Mouse (Mus musculus) CD8-positive naive resting alpha-beta T cell, adult 2 months (primary cell): ENCODE data around the gene Fam117a.

Experiments used
- DNase-seq, 2 experiments: peaks; one replicate each; pipeline ENCODE4 v3.0.0; 2022; ENCODE audit warnings: low read depth in 2 of 2, low spot score in 2 of 2

The Fam117a gene

DNA sequence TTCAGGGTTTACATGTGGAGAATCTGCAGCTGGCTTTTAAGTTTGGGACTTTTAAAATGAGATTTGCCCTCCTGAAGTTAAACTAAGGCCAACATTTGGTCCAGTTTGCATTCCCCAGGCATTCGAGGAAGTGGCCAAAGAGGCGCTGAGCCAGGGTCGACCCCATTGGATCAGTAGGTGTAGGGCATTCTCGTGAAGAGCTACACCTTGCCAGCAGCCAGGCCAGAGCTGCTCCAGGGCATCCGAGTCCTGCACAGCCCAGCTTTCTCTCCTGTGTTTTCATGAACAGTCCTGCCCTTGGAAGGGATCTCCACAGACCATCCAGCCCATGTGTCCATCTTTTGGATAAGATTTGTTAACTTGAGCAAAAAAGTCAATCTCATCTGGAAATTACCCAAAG lies 27.6 kb downstream of the Fam117a start:
- no peak for DNase-seq

DNA sequence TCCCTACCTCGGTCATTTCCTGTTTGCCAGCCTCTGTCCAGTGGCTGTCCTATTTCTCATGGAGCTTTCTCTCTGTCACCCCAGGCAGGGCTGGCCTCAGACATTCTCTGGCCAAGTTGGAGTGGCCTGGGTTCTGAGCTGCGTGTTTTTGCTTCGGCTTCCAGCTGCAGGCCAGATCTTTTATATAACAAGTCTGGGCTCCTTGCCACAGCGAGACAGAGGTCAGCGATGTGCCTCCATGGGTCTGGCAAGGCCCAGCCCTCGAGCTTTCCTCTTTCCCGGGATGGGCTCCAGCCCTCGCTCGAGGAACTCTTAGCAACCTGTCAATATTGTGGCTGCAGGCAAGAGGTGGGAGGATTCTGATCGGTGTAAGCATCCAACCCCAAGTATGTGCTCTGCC lies 28.8 kb downstream of the Fam117a start:
- DNase-seq, result no peak

DNA sequence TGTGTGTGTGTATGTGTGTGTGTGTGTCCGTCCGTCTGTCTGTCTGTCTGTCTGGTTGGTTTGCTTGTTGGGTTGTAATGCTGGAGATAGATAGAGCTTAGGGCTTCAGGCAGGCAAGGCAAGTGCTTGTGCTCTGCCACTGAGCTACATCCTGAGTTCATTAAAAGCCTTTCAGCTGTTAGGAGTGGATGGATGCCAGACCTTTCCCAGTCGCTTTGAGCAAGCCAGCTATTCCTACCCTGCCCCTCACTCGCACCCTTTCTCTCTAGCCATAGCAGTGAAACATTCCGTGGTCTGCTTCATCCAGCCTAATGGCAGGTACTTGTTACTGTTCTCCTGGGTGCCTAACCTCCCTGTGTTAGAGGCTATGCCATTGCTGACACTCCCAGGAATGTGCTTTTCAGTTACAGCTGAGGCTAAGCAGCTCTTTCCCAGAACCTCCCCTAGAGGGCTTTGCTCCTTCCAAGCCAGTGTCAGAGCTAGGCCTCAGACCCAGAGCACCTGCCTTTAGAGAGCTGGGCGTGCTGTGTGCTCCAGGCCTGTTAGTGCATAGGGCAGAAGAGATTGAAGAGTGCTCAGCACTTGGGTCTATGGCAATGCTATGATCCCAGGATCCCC lies 29.6 kb downstream of the Fam117a start:
- no peak for DNase-seq

DNA sequence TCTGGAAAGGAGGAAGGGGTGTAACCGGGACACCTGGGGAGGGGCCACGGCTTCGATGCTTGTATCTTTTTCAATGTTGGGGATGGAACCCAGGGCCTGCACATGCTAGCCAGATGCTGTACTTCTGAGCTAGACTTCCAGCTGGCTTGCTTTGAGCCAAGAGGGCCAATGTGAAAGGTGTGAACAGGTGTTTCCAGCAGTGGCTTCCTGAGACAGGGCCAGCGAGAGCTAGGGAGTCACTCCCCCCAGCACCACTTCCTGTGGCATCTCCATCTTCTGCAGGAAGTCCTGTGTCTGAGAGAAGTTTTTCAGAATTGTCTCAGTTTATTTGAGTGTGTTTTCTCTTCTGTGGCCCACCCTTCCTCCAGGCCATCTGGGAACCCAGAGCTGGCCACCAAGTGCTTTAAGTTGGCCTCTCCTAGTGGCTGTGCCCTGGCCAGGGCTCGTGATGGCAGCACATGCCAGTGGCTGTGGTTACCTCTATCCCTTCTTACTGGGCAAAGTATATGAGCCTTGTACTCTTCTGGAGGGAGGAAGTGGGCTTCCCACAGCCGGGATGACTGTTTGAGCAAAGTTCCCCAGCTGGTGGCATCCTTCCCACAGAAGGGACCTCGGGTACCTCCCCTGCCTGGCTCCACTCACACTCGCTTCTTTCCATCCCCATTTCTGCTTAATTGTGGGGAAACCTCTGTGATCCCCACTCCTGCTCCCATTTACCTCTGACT lies 30.4 kb downstream of the Fam117a start:
- DNase-seq, result peak in 1 of 2 experiments; percentile 49

DNA sequence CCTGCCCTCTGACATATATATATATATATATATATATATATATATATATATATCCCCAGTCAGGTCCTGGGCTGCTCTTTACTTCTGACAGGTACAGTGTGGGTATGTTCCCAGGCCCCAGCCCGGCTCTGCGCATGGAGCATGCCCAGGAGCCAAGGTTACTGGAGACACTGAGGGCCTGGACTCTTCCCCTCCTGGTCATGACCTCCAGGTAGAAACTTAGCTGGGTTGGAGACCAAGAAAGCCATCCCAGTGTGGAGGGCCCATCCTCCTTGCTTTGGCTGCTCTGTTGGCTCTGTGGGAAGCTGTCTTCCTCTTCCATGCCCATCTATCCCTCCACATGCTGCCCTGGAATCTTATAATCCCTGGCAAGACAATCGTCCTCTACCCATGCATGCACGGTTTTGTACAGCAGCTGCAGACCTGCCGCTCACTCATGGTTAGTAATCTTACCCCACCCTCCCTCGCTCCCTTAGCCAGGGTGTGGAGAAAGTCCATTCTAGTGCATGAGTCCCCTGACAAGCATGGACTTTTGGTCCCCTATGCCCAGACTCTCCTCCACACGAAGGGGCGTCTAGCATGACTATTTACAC lies 31.5 kb downstream of the Fam117a start:
- no peak for DNase-seq

DNA sequence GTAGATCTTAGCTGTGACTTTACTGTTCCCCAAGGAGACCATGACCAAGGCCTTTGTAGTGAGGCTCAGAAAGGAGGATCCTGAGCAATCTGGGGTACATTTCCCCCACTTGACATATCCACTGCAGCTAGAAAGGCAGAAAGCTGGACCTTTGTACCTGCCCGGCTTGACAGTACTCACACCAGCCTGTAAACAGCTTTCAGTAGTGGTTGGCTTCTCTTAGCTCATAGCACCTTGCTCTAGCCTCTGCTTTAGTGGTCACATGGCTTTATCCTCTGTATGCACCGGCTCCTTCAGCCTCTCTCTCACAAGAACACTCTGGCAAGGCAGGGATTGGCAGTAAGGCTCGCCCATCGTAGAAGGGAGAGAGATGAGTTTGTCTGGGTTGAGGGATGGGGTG lies 32.1 kb downstream of the Fam117a start:
- DNase-seq, result no peak

DNA sequence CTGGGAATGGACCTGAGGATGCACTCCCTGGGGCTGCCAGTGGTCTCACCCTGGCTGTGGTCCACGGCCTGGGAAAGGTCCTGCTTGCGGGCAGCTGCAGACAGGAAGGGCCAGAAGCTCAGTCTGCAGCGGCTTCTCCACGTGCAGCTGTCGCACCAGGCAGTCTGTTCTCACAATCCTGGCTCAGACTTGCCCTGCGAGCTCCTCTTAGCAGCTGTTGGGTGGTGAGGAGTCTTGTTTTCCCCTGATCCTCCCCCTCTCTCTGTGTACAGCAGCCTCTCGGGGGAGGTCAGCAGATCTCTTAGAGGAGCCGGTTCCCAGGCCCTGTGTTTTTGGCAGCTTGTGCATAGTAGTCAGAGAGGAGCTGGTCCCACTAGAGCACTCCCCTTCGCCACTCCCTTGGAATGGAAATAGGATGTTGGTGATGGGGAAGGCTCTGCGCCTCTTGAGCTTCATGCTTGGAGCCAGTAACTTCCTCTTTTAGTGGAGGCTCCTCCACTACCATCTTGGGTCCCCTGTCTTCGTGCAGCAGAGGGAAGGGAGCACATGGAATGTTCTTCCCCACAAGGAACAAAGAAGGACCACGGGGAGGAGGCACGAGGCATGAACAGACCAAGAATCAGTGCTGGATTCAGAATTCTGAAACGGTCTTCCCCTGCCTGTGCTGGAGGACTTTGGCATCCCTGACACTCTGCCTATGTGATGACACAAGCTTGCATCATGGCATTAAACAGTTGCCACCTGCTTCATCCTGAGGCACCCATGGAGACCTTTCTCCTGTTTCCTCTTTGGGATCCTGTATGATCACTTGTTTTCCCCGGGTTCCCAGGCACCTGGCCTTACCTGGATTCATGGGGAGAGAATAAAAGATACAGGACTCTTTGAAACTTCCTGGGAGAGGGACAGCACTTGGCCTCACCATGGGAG lies 33.4 kb downstream of the Fam117a start:
- DNase-seq, result no peak

DNA sequence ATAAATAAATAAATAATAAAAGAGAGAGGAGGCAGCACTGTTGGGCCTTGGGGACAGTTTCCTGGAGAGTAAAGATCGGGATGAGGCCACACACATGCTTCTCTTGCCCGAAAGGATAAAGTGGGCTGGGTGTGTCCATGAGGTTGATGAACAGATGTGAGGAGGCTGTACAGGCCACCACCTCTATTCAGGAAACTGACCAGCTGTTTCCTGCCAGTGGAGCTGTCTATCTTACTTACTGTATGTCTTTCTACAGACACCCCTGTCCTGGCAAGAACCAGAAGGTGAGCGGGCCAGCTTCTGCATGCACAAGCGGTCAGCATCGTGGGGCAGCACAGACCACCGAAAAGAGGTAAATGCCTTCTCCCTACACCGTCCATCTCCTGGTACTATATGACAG lies 34.4 kb downstream of the Fam117a start:
- no peak for DNase-seq

DNA sequence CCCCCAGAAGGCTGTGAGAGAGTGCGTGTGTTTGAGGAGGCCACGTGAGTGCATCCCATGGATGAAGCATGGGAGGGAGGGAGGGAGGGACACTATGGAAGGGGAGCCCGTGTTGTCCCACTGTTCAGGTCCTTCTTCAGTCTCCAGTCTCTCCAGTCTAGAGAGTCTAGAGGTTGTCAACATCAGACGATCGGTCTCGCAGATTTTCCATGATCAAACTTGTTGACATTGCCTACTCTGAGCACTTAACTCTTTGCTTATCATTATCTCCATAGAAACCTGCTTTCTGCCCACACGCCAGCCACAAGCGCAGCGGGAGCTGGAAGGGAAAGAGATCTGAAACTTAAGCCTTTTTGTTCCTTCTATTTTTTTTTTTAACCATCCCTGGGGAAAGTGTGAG lies 42.1 kb downstream of the Fam117a start:
- DNase-seq, result no peak

DNA sequence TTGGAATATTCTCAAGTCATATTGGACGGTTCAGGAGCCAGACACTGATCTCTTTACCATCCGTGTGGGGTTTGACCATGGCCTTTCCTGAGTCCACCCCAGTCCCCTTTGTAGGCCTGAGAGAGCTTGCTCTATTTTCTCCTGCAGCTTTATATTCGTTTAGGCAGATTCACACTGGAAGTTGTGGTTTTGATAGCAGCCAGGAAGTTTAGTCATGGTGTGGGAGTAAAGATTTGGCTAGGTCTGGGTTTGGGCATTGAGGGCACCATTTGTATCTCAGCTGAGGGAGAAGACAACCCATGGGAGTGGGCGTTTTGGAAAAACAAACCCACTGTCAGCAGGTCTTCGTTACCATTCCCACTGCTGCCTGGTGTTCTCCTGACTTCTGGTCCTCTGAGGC lies 42.7 kb downstream of the Fam117a start:
- no peak for DNase-seq

DNA sequence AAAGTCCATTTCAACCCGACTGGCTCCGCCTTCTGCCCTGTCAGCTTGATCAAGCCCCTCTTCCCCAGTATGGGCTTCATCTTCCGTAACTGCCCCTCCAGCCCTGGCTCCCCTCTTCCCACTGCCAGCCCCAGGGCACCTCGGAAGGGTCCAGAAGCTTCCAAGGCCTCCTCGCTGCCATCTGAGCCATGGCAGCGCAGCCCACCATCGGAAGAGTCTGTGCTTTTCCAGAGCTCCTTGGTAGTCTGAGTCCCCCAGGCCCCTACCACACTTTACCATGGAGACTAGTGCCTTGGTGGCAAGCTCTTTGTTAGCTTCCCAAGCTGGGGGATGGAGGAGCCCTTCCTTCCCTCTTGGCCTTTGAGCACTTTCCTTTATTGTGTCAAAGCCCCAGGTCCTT lies 43.9 kb downstream of the Fam117a start:
- no peak for DNase-seq

DNA sequence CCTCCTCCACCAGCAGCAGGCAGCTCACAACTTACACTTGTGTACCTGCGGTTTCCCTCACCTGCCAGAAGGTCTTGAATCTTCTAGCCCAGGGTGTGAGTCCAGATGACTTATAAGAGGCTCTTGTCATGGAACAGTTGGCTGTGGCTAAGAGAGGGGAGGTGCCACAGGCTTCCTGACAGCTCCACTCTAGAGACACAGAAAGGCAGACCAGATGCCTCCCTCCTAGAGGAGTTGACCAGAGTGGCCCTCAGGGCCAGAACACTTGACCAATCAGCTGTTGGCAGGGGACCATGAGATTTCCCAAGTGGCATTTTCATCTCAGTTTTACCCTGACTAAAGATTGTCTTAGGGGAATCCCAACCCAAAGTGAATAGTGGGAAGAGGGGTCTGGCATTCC lies 44.3 kb downstream of the Fam117a start:
- no peak for DNase-seq

DNA sequence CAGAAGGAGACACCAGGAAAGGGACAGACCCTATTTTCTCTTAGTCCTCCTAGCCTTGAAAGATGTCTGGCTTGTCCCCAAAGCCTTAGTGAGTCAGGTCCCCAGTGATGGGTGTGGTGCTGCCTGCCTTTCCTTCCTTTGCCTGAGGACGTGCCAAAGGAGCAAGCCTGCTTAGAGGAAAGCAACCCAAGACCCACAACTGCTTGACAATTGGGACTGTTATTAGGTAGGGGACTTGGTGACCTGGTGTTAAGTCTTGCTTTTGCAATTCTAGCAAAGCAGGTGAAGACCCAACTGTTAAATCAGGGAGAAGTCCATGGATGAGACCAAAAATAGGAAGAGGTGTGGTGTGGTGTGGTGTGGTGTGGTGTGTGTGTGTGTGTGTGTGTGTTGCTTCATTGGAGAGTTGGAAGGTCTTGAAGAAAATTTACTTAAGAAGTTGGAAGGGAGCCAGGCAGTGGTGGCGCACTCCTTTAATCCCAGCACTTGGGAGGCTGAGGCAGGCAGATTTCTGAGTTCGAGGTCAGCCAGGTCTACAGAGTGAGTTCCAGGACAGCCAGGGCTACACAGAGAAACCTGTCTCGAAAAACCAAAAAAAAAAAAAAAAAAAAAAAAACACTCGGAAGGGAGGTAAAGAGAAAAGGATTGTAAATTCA lies 46.6 kb downstream of the Fam117a start:
- no peak for DNase-seq

DNA sequence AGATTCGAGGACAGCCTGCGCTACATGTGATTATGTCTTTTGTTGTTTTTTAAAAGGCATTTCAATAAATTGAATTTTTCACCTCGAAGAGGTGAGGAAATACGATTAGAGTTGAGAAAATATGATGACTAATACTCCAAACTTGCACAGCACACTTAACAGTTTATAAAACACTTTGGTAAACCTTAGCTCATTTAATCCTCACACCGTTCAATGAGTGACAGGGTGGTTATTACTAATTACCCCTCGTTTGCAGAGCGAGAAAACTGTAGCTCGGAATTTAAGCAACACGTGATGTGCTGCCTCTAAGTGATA lies 47.1 kb downstream of the Fam117a start:
- DNase-seq, result no peak

DNA sequence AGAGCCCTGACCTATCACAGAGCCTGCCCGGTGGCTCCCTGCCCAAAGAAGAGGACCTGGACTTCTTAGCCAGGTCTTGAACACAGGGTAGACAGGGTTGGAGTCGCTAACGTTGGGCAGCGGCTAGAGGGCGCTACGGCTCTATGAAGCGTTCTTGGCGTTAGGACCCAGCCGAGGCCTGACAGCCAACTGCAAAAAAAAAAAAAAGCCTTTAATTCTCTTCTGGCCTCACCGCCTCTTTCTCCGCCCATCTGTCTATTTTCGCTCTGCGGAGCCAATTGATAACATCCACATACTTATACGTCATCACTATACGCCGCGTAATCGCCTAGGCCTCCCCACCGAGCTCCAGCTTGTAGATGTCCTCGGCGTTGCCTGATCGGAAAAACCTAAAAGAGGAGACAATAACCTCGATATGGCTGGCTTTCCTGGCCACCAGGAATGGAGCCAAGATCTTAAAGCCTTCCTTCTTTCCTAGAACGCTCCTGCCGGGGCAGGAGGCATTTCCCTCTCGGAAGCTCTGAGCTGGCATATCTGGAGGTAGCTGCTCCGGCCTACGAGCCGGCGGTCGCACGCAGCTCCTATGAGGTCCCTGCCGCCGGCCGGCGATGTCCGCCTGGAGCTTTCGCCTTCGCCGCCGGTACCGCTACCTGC lies 47.6 kb downstream of the Fam117a start, which contains the start of gene Slc35b1:
Gene Slc35b1 (plus strand): TSS at position 374 of the 654 bp plus-strand sequence.
- peak; percentile 89 to 92 for DNase-seq

DNA sequence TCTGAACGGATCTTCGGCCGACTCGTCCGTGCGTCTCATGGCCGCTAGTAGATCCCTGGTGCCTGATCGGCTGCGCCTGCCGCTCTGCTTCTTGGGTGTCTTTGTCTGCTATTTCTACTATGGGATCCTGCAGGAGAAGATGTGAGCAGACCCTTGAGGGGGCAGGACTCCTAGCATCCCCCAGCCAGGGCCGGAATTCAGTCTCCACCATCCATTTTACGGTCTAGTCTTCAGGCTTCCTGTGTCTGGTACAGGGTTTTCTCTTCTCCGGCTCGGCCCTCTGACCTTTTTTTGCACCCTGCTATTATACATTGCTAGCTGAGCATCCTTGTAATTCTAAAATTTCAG lies 48.1 kb downstream of the Fam117a start:
- no peak for DNase-seq

DNA sequence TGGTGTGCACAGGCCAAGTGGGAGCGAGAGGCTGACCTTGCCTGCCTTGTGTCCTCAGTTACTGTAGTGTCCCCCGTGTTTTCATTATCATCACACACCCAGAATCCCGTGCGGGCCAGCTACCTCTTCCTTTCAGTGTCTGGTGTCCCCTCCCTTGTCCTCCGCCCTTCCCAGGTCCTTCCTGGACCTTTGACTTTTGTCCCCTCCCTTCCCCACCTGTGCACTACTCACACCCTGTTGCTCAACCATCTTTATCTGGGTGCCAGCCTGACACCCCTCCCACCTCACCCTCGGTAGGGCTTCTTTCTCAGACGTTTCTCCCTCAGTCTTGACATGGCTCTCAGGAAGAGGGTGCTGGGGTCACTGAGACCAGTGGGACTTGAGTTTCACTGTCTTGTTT lies 50.5 kb downstream of the Fam117a start:
- no peak for DNase-seq

DNA sequence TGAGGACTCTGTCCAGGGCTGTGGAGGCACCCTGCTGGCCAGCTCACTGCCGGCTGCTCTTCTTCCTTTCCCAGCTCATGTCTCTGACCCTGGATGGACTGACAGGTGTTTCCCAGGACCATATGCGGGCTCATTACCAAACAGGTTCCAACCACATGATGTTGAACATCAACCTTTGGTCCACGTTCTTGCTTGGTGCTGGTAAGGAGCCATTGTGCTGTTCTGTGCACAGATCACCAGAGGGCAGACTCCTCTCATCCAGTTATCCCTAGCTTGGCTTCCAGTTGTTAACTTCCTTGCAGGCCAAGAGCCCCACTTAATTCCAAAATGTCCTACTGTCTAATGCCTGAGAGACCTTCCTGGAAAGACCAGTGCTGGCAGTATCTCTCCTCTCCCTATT lies 52.2 kb downstream of the Fam117a start:
- no peak for DNase-seq

DNA sequence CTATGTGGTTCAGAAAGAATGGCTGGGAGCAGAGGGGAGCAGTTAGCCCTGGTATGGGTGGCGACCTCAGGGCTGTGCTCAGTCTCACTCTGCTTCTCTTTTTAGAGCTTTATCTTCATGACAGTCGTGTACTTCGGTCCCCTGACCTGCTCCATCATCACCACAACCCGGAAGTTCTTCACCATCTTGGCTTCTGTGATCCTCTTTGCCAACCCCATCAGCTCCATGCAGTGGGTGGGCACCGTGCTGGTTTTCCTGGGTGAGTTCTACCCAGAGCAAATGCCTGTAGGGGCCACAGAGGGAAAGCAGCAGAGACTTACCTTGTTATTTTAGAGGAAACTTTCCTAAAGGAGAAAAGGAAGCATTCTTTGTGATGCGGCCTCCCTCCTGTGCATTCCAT lies 53.6 kb downstream of the Fam117a start:
- no peak for DNase-seq

DNA sequence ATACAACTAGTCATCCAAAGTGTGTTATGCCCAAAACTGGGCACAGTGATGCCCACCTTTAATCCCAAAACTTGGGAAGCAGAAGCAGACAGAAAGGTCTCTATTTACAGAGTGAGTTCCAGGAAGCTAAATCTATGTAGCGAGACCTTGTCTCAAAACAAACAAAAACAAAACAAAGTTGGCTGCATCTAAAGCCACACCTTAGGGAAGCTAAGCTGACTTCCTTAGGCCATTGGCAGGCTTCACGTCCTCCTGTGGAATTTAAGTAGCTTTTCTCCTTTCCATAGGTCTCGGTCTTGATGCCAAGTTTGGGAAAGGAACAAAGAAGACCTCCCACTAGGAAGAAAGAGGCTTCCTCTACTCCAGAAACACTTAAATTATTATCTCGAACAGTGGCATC lies 54.4 kb downstream of the Fam117a start:
- DNase-seq, result no peak

DNA sequence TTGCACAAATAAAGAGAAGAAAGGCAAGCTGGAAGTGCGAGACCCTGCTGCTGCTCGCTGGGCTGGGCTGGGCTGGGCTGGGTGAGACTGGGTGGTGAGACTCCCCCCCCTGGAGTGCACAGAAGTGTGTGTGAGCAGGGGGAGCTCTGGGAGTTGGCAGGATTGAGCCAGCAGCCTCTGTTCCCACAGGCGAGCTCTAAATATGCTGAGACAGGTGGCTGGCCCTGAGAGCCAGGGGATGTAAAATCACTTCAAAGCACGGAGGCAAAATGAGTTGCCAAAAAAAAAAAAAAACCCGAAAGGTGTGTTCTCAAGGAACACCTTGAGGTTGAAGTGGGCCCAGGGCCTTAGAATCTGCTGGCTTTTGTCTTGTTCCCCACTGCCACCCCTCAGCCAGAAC lies 54.9 kb downstream of the Fam117a start:
- DNase-seq, result no peak
